Mouse (Mus musculus) CH12.LX (cell line): ENCODE results near the gene Uck2. TPM values are rescaled to one million over a fixed set of nuclear protein-coding genes. Genes with fewer than 3 reads are reported as not detected.

Experiments used
- DNase-seq: peaks from one replicate; pipeline ENCODE4 v3.0.0-alpha.2; 2013; ENCODE audit errors: extremely low read depth
- H3K27ac ChIP-seq: 2 replicates; pipeline ENCODE4 v1.5.1; 2012; ENCODE audit warnings: low read depth, mild to moderate bottlenecking, control low read depth, moderate library complexity; ENCODE audit not compliant: insufficient read depth
- H3K27me3 ChIP-seq: replicated peaks from 2 replicates; pipeline ENCODE3; 2012; ENCODE audit warnings: inconsistent platforms
- H3K36me3 ChIP-seq, 2 experiments: replicated peaks in 1 of 2; 2 replicates each; pipeline versions ENCODE3 to v1.6.1; 2012; ENCODE audit warnings: inconsistent platforms in 1 of 2, low read length in 1 of 2, mild to moderate bottlenecking in 1 of 2, mixed read lengths in 1 of 2, moderate library complexity in 1 of 2; ENCODE audit not compliant: control insufficient read depth in 1 of 2, insufficient read depth in 1 of 2
- H3K4me1 ChIP-seq, 2 experiments: 2 replicates each; pipeline ENCODE4 v1.6.1; 2012; ENCODE audit warnings: inconsistent platforms in 1 of 2, moderate library complexity in 1 of 2; ENCODE audit not compliant: insufficient read depth in 2 of 2, control insufficient read depth in 1 of 2
- H3K4me2 ChIP-seq: 2 replicates; pipeline ENCODE4 v1.6.1; 2012; ENCODE audit warnings: low read depth, mild to moderate bottlenecking, control low read depth; ENCODE audit not compliant: poor library complexity, insufficient read depth, severe bottlenecking
- H3K4me3 ChIP-seq, 3 experiments: fragments of 150-350 bp in 1 of 3; sonication (generic) in 1 of 3; replicated peaks in 1 of 3; 2 replicates each; pipeline versions ENCODE3 to v1.5.1; 2011 to 2012; ENCODE audit warnings: low read depth in 2 of 3, low read length in 2 of 3, mild to moderate bottlenecking in 2 of 3, moderate library complexity in 2 of 3, control low read depth in 1 of 3, improper control_type of control experiment in 1 of 3, inconsistent platforms in 1 of 3, mixed read lengths in 1 of 3; ENCODE audit not compliant: poor library complexity in 1 of 3
- H3K79me2 ChIP-seq: replicated peaks from 2 replicates; pipeline ENCODE4 v1.6.1; 2012; ENCODE audit warnings: mild to moderate bottlenecking, moderate library complexity; ENCODE audit not compliant: control insufficient read depth, poor library complexity, insufficient read depth, severe bottlenecking; ENCODE audit errors: extremely low read depth
- H3K9ac ChIP-seq: 2 replicates; pipeline ENCODE4 v1.6.1; 2012; ENCODE audit warnings: low read depth, mild to moderate bottlenecking, control low read depth, moderate library complexity; ENCODE audit not compliant: insufficient read depth
- H3K9me3 ChIP-seq: replicated peaks from 2 replicates; pipeline ENCODE3; 2012; ENCODE audit warnings: low read length, inconsistent platforms, mixed read lengths
- BHLHE40 ChIP-seq: IDR thresholded peaks from 2 replicates; pipeline ENCODE4 v1.6.1; 2011; ENCODE audit warnings: mild to moderate bottlenecking, low read depth, low read length, improper control_type of control experiment
- CHD1 ChIP-seq: IDR thresholded peaks from 2 replicates; pipeline ENCODE4 v1.6.1; 2012; ENCODE audit warnings: low read depth, low read length, improper control_type of control experiment, inconsistent platforms
- CHD2 ChIP-seq: IDR thresholded peaks from 2 replicates; pipeline ENCODE4 v1.6.1; 2011; ENCODE audit warnings: low read length, improper control_type of control experiment
- CTCF ChIP-seq, 2 experiments: IDR thresholded peaks in 1 of 2; conservative IDR thresholded peaks in 1 of 2; 2 replicates each; pipeline ENCODE4 v1.5.1; 2011 to 2012; ENCODE audit warnings: low read depth in 2 of 2, low read length in 2 of 2, improper control_type of control experiment in 1 of 2, inconsistent platforms in 1 of 2, mild to moderate bottlenecking in 1 of 2, moderate library complexity in 1 of 2
- E2F4 ChIP-seq: IDR thresholded peaks from 2 replicates; pipeline ENCODE4 v1.6.1; 2011; ENCODE audit warnings: low read depth, low read length, improper control_type of control experiment; ENCODE audit not compliant: insufficient replicate concordance
- ELF1 ChIP-seq: IDR thresholded peaks from 2 replicates; pipeline ENCODE4 v1.6.1; 2014; ENCODE audit warnings: low read depth, mild to moderate bottlenecking, inconsistent platforms, low read length, improper control_type of control experiment
- EP300 ChIP-seq: IDR thresholded peaks from 2 replicates; pipeline ENCODE4 v1.6.1; 2011; ENCODE audit warnings: low read length, improper control_type of control experiment
- ETS1 ChIP-seq: conservative IDR thresholded peaks from 2 replicates; pipeline ENCODE4 v1.6.1; 2012; ENCODE audit warnings: low read depth, mild to moderate bottlenecking, inconsistent platforms, low read length, improper control_type of control experiment, moderate library complexity
- GABPA ChIP-seq: IDR thresholded peaks from 2 replicates; pipeline ENCODE4 v1.6.1; 2012; ENCODE audit warnings: low read depth, low read length, improper control_type of control experiment, inconsistent platforms; ENCODE audit not compliant: insufficient replicate concordance
- HCFC1 ChIP-seq: IDR thresholded peaks from 2 replicates; pipeline ENCODE4 v1.6.1; 2012; ENCODE audit warnings: low read depth, mild to moderate bottlenecking, inconsistent platforms, low read length, improper control_type of control experiment
- IRF4 ChIP-seq: IDR thresholded peaks from 2 replicates; pipeline ENCODE4 v1.6.1; 2014; ENCODE audit warnings: low read depth, mild to moderate bottlenecking, inconsistent platforms, low read length, improper control_type of control experiment
- JUN ChIP-seq: IDR thresholded peaks from 2 replicates; pipeline ENCODE4 v1.6.1; 2011; ENCODE audit warnings: low read depth, mild to moderate bottlenecking, low read length, improper control_type of control experiment, moderate library complexity; ENCODE audit not compliant: insufficient read depth
- JUND ChIP-seq: conservative IDR thresholded peaks from 2 replicates; pipeline ENCODE4 v1.6.1; 2011; ENCODE audit warnings: low read depth, low read length, improper control_type of control experiment
- KAT2A ChIP-seq: IDR thresholded peaks from 2 replicates; pipeline ENCODE4 v1.6.1; 2012; ENCODE audit warnings: low read length, improper control_type of control experiment, inconsistent platforms; ENCODE audit not compliant: insufficient replicate concordance
- MAFK ChIP-seq: IDR thresholded peaks from 2 replicates; pipeline ENCODE4 v1.6.1; 2011; ENCODE audit warnings: low read length, improper control_type of control experiment; ENCODE audit not compliant: insufficient replicate concordance
- MAX ChIP-seq: IDR thresholded peaks from 2 replicates; pipeline ENCODE4 v1.6.1; 2011; ENCODE audit warnings: low read length, improper control_type of control experiment
- MAZ ChIP-seq: IDR thresholded peaks from 2 replicates; pipeline ENCODE4 v1.6.1; 2012; ENCODE audit warnings: low read depth, mild to moderate bottlenecking, inconsistent platforms, low read length, improper control_type of control experiment, moderate library complexity
- MEF2A ChIP-seq: IDR thresholded peaks from 2 replicates; pipeline ENCODE4 v1.6.1; 2014; ENCODE audit warnings: low read depth, mild to moderate bottlenecking, inconsistent platforms, low read length, improper control_type of control experiment, borderline replicate concordance
- MXI1 ChIP-seq: IDR thresholded peaks from 2 replicates; pipeline ENCODE4 v1.6.1; 2011; ENCODE audit warnings: mild to moderate bottlenecking, low read depth, low read length, improper control_type of control experiment
- MYC ChIP-seq: IDR thresholded peaks from 2 replicates; pipeline ENCODE4 v1.6.1; 2011; ENCODE audit warnings: low read depth, mild to moderate bottlenecking, improper control_type of control experiment, low read length
- NELFE ChIP-seq: IDR thresholded peaks from 2 replicates; pipeline ENCODE4 v1.6.1; 2011; ENCODE audit warnings: low read depth, low read length, improper control_type of control experiment
- NRF1 ChIP-seq: IDR thresholded peaks from 2 replicates; pipeline ENCODE4 v1.6.1; 2014; ENCODE audit warnings: low read depth, mild to moderate bottlenecking, inconsistent platforms, low read length, improper control_type of control experiment, moderate library complexity
- PAX5 ChIP-seq: IDR thresholded peaks from 2 replicates; pipeline ENCODE4 v1.6.1; 2012; ENCODE audit warnings: low read length, inconsistent platforms, mixed read lengths
- POLR2A ChIP-seq: IDR thresholded peaks from 2 replicates; pipeline ENCODE4 v1.6.1; 2011; ENCODE audit warnings: low read depth, mild to moderate bottlenecking, improper control_type of control experiment, low read length
- POLR2AphosphoS2 ChIP-seq: IDR thresholded peaks from 2 replicates; pipeline ENCODE4 v1.6.1; 2011; ENCODE audit warnings: low read depth, low read length, improper control_type of control experiment
- RAD21 ChIP-seq: IDR thresholded peaks from 2 replicates; pipeline ENCODE4 v1.6.1; 2011; ENCODE audit warnings: low read depth, mild to moderate bottlenecking, low read length, improper control_type of control experiment, moderate library complexity
- RCOR1 ChIP-seq: conservative IDR thresholded peaks from 2 replicates; pipeline ENCODE4 v1.6.1; 2012; ENCODE audit warnings: low read depth, mild to moderate bottlenecking, inconsistent platforms, low read length, improper control_type of control experiment
- SIN3A ChIP-seq: IDR thresholded peaks from 2 replicates; pipeline ENCODE4 v1.6.1; 2012; ENCODE audit warnings: low read length, improper control_type of control experiment, inconsistent platforms
- SMC3 ChIP-seq: IDR thresholded peaks from 2 replicates; pipeline ENCODE4 v1.6.1; 2011; ENCODE audit warnings: low read depth, low read length, improper control_type of control experiment
- TBP ChIP-seq: conservative IDR thresholded peaks from 2 replicates; pipeline ENCODE4 v1.6.1; 2011; ENCODE audit warnings: low read depth, low read length, improper control_type of control experiment
- TCF12 ChIP-seq: IDR thresholded peaks from 2 replicates; pipeline ENCODE4 v1.6.1; 2014; ENCODE audit warnings: low read depth, mild to moderate bottlenecking, inconsistent platforms, low read length, improper control_type of control experiment
- UBTF ChIP-seq: IDR thresholded peaks from 2 replicates; pipeline ENCODE4 v1.6.1; 2012; ENCODE audit warnings: low read depth, mild to moderate bottlenecking, inconsistent platforms, low read length, improper control_type of control experiment, moderate library complexity
- USF1 ChIP-seq: IDR thresholded peaks from 2 replicates; pipeline ENCODE4 v1.6.1; 2014; ENCODE audit warnings: low read depth, mild to moderate bottlenecking, inconsistent platforms, low read length, improper control_type of control experiment
- USF2 ChIP-seq: conservative IDR thresholded peaks from 2 replicates; pipeline ENCODE4 v1.6.1; 2011; ENCODE audit warnings: low read depth, low read length, improper control_type of control experiment
- ZC3H11A ChIP-seq: IDR thresholded peaks from 2 replicates; pipeline ENCODE4 v1.6.1; 2012; ENCODE audit warnings: low read depth, mild to moderate bottlenecking, inconsistent platforms, low read length, improper control_type of control experiment
- ZKSCAN1 ChIP-seq: IDR thresholded peaks from 2 replicates; pipeline ENCODE4 v1.6.1; 2012; ENCODE audit warnings: low read depth, inconsistent platforms, low read length, improper control_type of control experiment, borderline replicate concordance
- ZMIZ1 ChIP-seq: IDR thresholded peaks from 2 replicates; pipeline ENCODE4 v1.6.1; 2012; ENCODE audit warnings: low read depth, mild to moderate bottlenecking, inconsistent platforms, low read length, improper control_type of control experiment
- ZNF384 ChIP-seq: IDR thresholded peaks from 2 replicates; pipeline ENCODE4 v1.6.1; 2012; ENCODE audit warnings: low read depth, low read length, improper control_type of control experiment, inconsistent platforms
- dilution Hi-C: fragments of 300-500 bp; cut with MboI; formaldehyde crosslinking; loops from 2 replicates; pipeline ENCODE4 v1.14.3; 2020; ENCODE audit warnings: low sequenced_read_pairs; ENCODE audit not compliant: extremely low pct_unique_long_range_greater_than_20kb, extremely low pct_ligation_motif_present
- in situ Hi-C: fragments of 300-500 bp; cut with MboI; formaldehyde crosslinking; loops from 3 replicates; pipeline ENCODE4 v1.14.3; 2019; ENCODE audit warnings: low sequenced_read_pairs, low pct_ligation_motif_present, low pct_unique_long_range_greater_than_20kb, mixed read lengths
- polyA plus RNA-seq: library from polyadenylated mRNA; unstranded; fragments of >175 nt; gene quantifications from 2 replicates; pipeline ENCODE4 v1.2.1, GENCODE M21; 2012; ENCODE audit warnings: low read depth; ENCODE audit not compliant: insufficient read length
- total RNA-seq, 2 experiments: library from RNA; depleted of rRNA; stranded (reverse); fragments of 300-350 nt in 1 of 2; fragments of >200 nt in 1 of 2; gene quantifications; 2 replicates each; pipeline ENCODE4 v1.2.3; 2012 to 2014

Uck2 gene
- total and polyA plus RNA-seq, 3 experiments = 235 to 392 (median 363) TPM

DNA sequence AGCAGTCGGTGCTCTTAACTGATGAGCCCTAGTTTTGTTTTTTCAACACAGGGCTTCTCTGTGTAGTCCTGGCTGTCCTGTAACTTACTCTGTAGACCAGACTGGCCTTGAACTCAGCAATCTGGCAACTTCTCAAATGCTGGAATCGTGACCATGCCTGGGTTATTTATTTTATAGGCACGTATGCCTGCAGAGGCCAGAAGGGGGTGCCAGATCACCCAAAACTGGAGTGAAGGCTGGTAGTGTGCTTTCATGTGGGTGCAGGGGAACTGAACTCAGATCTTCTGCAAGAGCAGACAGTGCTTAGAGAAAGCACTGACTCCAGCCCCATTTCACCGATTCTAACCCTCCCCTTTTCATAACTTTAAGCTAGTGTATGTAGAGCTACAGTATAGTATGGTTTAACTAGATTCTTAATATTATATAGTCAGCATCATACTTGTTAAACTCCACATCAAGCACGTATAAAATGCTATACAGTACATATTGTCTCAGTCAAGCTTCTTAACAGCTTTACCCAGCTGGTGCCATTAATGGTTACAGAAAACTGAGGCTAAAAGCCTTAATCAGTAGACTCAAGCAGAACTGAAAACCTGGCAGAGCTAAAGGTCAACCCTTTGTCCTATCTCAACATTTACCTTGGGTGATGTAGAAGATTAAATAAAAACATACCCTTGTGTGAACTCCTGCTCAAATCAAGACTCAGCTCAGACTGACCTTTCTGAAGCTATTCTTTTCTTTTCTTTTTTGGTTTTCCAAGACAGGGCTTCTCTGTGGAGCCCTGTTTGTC, 21.5 kb upstream of the Uck2 start:
- Histone ChIP-seq H3K4me2 (peak overlapping the region; percentile 26; the same call in 1 of the 2 replicates), H3K4me1 (peaks cover 0 to 30% of the 10 kb centered on the region in 2 experiments; a peak in 2 of 4 replicates), H3K9ac (no peak overlapping the region; the same call in 1 of the 2 replicates), H3K27me3 (no peaks in the 10 kb centered on the region), H3K4me3 (no peak overlapping the region), H3K36me3 (peaks cover 3 to 9% of the 10 kb centered on the region in 2 experiments), H3K79me2 (peaks cover 8% of the 10 kb centered on the region), H3K9me3 (no peaks in the 10 kb centered on the region), H3K27ac (no peak overlapping the region)
- in situ Hi-C loops = no loop called here
- TF ChIP-seq ETS1 = no peak
- TF ChIP-seq MYC = peak; percentile 75; the same call in 1 of the 2 replicates
- no peak for TF ChIP-seq MEF2A
- 0 out of 2 replicates have a peak, but pooled peaks have one; percentile 25 for TF ChIP-seq KAT2A
- TF ChIP-seq TBP = no peak
- no peak for TF ChIP-seq ZC3H11A
- TF ChIP-seq POLR2A = no peak
- no peak for TF ChIP-seq USF1
- no peak for TF ChIP-seq USF2
- no peak for TF ChIP-seq HCFC1
- no peak for TF ChIP-seq JUND
- TF ChIP-seq ZNF384 = no peak
- no peak for TF ChIP-seq NELFE
- TF ChIP-seq MAZ = no peak
- TF ChIP-seq EP300 = peak; percentile 13; the same call in 1 of the 2 replicates
- TF ChIP-seq IRF4 = peak; percentile 10; the same call in 1 of the 2 replicates
- no peak for TF ChIP-seq POLR2AphosphoS2
- peak in 1 of 2 experiments; percentile 77; a peak in 3 of 4 replicates for TF ChIP-seq CTCF (conservative IDR thresholded peaks at IDR 0.05 in 1 of 2, IDR thresholded peaks at IDR 0.05 in 1 of 2; ENCODE audit: low read depth in 2 of 2, low read length in 2 of 2)
- TF ChIP-seq CHD2 = no peak
- no peak for TF ChIP-seq ZKSCAN1
- no peak for TF ChIP-seq JUN
- TF ChIP-seq SMC3 = peak; percentile 65
- TF ChIP-seq UBTF = no peak
- no peak for TF ChIP-seq ELF1
- TF ChIP-seq RCOR1 = 0 out of 2 replicates have a peak, but pooled peaks have one; percentile 16
- no peak for TF ChIP-seq MXI1
- TF ChIP-seq SIN3A = no peak
- no peak for TF ChIP-seq NRF1
- TF ChIP-seq CHD1 = no peak
- TF ChIP-seq ZMIZ1 = no peak
- no peak for TF ChIP-seq TCF12
- peak; percentile 37 for TF ChIP-seq RAD21
- TF ChIP-seq E2F4 = no peak
- no peak for TF ChIP-seq GABPA
- TF ChIP-seq PAX5 = no peak
- TF ChIP-seq MAX = peak; percentile 13; the same call in 1 of the 2 replicates
- 0 out of 2 replicates have a peak, but pooled peaks have one; percentile 31 for TF ChIP-seq BHLHE40
- peak; percentile 20; the same call in 1 of the 2 replicates for TF ChIP-seq MAFK
- peak; percentile 78 for DNase-seq
- dilution Hi-C loops = no loop called here
